Mouse (Mus musculus): Measurements from ENCODE around the gene Ergic3. TPM values are rescaled to one million over a fixed set of nuclear protein-coding genes. Genes with fewer than 3 reads are reported as not detected.

Gene Ergic3
- polyA plus RNA-seq (2015; fragmentation: Nextera tagmentation; extraction: Ambion mirVana): 64.5 and 64.8 TPM in 2 replicates

DNA sequence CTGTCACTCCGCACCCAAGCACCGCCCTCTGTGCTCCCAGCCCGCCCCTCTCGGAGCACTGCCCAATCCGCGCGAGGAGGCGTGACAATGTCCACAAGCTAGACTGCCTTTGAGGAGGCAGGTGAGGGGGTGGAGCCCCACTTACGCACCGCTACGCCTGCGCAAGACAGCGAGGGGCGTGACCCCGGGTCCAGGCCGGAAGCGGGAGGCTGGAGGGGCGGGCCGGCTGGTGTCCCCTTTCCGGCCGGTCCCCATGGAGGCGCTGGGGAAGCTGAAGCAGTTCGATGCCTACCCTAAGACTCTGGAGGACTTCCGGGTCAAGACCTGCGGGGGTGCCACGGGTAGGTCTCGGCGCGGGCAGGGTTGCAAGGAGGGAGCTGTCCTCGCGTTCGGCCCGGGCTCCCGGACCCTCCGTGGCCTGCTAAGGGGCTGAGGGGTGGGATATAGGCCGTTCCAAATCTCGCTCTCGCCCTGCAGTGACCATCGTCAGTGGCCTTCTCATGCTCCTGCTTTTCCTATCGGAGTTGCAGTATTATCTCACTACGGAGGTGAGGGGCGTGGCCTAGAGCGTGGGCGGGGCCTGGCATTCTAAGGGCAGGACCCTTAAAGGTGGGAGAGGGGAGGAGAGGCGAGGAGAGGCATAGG, at the start of gene Ergic3, which contains the start of gene 6430550D23Rik:
TSS of gene Ergic3 (plus strand) at position 158 of the 645 bp plus-strand sequence.
TSS of gene 6430550D23Rik (minus strand) at position 90 of the 645 bp plus-strand sequence.
- H3K4me3 ChIP-seq (ENCODE audit: low read depth, low read length): peak within 1 kb of the TSS; percentile 96
- TF ChIP-seq CTCF (IDR thresholded peaks at IDR 0.05; ENCODE audit: low read depth): no peak
- 0% methylated on average over 43 of the region's 45 CpGs for WGBS (ENCODE audit: insufficient replicate concordance)

DNA sequence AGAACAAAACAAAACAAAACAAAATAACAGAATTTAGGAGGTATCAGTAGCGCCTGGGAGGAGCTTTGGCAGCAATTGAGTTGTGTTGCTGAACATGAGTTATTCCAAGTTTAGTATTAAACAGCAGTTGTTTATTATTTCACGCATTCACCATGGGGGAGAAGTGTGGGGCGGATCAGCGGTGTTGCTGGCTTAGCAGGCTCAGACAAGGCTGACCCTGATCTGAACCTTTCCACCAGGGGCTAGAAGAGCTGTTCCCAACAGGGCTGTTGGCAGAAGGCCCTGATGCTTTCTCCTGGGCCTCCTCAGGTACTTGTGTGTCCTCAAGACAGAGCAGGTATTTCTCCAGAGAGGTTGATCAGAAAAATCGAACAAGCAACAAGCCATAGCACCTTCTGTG, 47.9 kb upstream of the Ergic3 start:
- H3K9me3 ChIP-seq (ENCODE audit: low read length): no peaks in the 10 kb centered on the region
- H3K9ac ChIP-seq (replicated peaks): no peak overlapping the region
- TF ChIP-seq EP300 (IDR thresholded peaks at IDR 0.05; ENCODE audit: low read depth) (no peak), CTCF (IDR thresholded peaks at IDR 0.05; ENCODE audit: low read depth) (no peak)
- no peak overlapping the region for H3K4me3 ChIP-seq (ENCODE audit: low read depth, low read length)
- peaks cover 5% of the 10 kb centered on the region for H3K4me1 ChIP-seq (ENCODE audit: insufficient read depth)
- 73% methylated on average over 5 of the region's 5 CpGs for WGBS (ENCODE audit: insufficient replicate concordance)
- DNase-seq (no peak), ATAC-seq (no peak)
- peaks cover 17% of the 10 kb centered on the region for H3K36me3 ChIP-seq (replicated peaks; ENCODE audit: insufficient read depth, low read length)
- H3K4me2 ChIP-seq (ENCODE audit: low read depth, low read length): no peak overlapping the region
- no peak overlapping the region for H3K27ac ChIP-seq (ENCODE audit: low read depth)
- H3K27me3 ChIP-seq (ENCODE audit: insufficient read depth, low read length): no peaks in the 10 kb centered on the region

More for the DNA sequence above, at the start of gene Ergic3, which contains the start of gene 6430550D23Rik:
- H3K4me2 ChIP-seq (ENCODE audit: low read depth, low read length): peak within 1 kb of the TSS; percentile 94
- H3K9ac ChIP-seq (replicated peaks): peak within 1 kb of the TSS; percentile 87
- H3K36me3 ChIP-seq (replicated peaks; ENCODE audit: insufficient read depth, low read length): peaks cover 26% of the 10 kb centered on the region
- H3K4me1 ChIP-seq (ENCODE audit: insufficient read depth): peaks cover 8% of the 10 kb centered on the region
- ATAC-seq: peak; percentile 100
- no peaks in the 10 kb centered on the region for H3K9me3 ChIP-seq (ENCODE audit: low read length)
- no peaks in the 10 kb centered on the region for H3K27me3 ChIP-seq (ENCODE audit: insufficient read depth, low read length)
- peak within 1 kb of the TSS; percentile 80 for H3K27ac ChIP-seq (ENCODE audit: low read depth)
- peak; percentile 99 for DNase-seq

DNA sequence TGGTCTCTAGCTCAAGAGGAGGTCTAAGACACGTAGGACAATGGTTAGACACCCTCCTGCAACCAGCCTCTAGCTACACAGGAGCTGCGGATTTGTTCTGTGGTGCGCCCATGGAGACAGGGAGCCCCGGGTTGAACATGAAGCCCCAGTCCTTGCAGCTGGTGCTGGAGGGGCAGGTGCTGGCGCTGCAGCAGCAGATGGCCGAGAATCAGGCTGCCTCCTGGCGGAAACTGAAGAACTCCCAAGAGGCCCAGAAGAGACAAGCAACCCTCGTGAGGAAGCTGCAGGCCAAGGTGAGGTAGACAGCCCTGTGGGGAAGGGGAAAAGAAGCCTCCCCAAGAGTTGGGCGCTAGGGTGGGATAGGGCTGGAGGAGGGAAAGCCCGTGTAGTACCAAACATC, 46.0 kb upstream of the Ergic3 start:
- peak; percentile 27; the same call in 1 of the 2 replicates for ATAC-seq
- peak; percentile 41 for DNase-seq
- Histone ChIP-seq H3K4me2 (ENCODE audit: low read depth, low read length) (no peak overlapping the region), H3K4me3 (ENCODE audit: low read depth, low read length) (no peak overlapping the region), H3K36me3 (replicated peaks; ENCODE audit: insufficient read depth, low read length) (peaks cover 29% of the 10 kb centered on the region), H3K9ac (replicated peaks) (no peak overlapping the region), H3K9me3 (ENCODE audit: low read length) (no peaks in the 10 kb centered on the region), H3K4me1 (ENCODE audit: insufficient read depth) (peaks cover 5% of the 10 kb centered on the region), H3K27me3 (ENCODE audit: insufficient read depth, low read length) (no peaks in the 10 kb centered on the region), H3K27ac (ENCODE audit: low read depth) (no peak overlapping the region)
- no peak for TF ChIP-seq EP300 (IDR thresholded peaks at IDR 0.05; ENCODE audit: low read depth)
- TF ChIP-seq CTCF (IDR thresholded peaks at IDR 0.05; ENCODE audit: low read depth): no peak
- WGBS (ENCODE audit: insufficient replicate concordance): 80% methylated on average over 10 of the region's 10 CpGs

DNA sequence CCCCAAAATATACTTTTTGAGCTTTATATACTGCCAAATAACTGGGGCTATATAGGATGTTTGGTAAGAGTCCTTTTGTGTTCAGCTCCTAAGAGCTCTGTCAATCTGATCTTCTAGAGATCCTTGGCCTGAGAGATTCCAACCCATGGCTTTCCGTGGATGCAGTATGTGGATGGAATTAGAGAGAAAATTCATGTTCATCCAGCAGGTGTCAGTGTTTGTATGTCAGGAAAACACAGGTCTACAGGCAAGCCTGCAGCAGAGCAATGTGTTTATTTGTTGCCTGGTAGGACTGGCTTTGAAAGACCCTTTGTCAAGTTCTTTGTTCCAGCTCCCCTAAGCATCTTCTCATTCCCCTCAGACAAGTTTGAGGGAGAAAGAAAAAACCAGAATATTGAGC, 44.9 kb upstream of the Ergic3 start:
- H3K36me3 ChIP-seq (replicated peaks; ENCODE audit: insufficient read depth, low read length): peaks cover 40% of the 10 kb centered on the region

DNA sequence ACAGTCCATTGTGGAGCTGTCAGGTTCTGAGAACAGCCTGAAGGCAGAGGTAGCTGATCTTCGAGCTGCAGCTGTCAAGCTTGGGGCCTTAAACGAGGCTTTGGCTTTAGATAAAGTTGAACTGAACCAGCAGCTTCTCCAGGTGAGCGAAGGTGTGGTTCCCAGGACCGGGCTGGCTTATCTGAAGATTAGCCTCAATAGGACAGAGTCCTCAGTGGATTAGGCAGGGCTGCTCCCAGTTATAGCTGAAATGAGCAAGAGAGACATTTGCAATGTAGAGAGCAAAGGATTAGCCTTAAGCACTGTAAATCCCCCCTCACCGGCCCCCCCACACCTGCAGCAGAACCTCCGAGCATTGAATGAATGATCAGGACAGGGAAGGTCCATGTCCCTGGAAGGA, 34.5 kb upstream of the Ergic3 start:
- WGBS (ENCODE audit: insufficient replicate concordance): 73% methylated on average over 6 of the region's 6 CpGs
- H3K4me1 ChIP-seq (ENCODE audit: insufficient read depth): no peaks in the 10 kb centered on the region
- no peaks in the 10 kb centered on the region for H3K27me3 ChIP-seq (ENCODE audit: insufficient read depth, low read length)
- DNase-seq: no peak
- H3K27ac ChIP-seq (ENCODE audit: low read depth): no peak overlapping the region
- no peaks in the 10 kb centered on the region for H3K9me3 ChIP-seq (ENCODE audit: low read length)
- no peak for TF ChIP-seq EP300 (IDR thresholded peaks at IDR 0.05; ENCODE audit: low read depth)
- TF ChIP-seq CTCF (IDR thresholded peaks at IDR 0.05; ENCODE audit: low read depth): no peak
- ATAC-seq: no peak
- no peak overlapping the region for H3K9ac ChIP-seq (replicated peaks)
- H3K36me3 ChIP-seq (replicated peaks; ENCODE audit: insufficient read depth, low read length): peaks cover 60% of the 10 kb centered on the region
- no peak overlapping the region for H3K4me3 ChIP-seq (ENCODE audit: low read depth, low read length)
- no peak overlapping the region for H3K4me2 ChIP-seq (ENCODE audit: low read depth, low read length)

More for the DNA sequence above, 44.9 kb upstream of the Ergic3 start:
- Histone ChIP-seq H3K4me3 (ENCODE audit: low read depth, low read length) (no peak overlapping the region), H3K4me1 (ENCODE audit: insufficient read depth) (no peaks in the 10 kb centered on the region), H3K4me2 (ENCODE audit: low read depth, low read length) (no peak overlapping the region), H3K9me3 (ENCODE audit: low read length) (no peaks in the 10 kb centered on the region), H3K27me3 (ENCODE audit: insufficient read depth, low read length) (no peaks in the 10 kb centered on the region), H3K27ac (ENCODE audit: low read depth) (no peak overlapping the region), H3K9ac (replicated peaks) (no peak overlapping the region)
- WGBS (ENCODE audit: insufficient replicate concordance): 63% methylated on average over 1 of the region's 1 CpGs
- DNase-seq (no peak), ATAC-seq (no peak)
- no peak for TF ChIP-seq EP300 (IDR thresholded peaks at IDR 0.05; ENCODE audit: low read depth)
- peak; percentile 73 for TF ChIP-seq CTCF (IDR thresholded peaks at IDR 0.05; ENCODE audit: low read depth)

DNA sequence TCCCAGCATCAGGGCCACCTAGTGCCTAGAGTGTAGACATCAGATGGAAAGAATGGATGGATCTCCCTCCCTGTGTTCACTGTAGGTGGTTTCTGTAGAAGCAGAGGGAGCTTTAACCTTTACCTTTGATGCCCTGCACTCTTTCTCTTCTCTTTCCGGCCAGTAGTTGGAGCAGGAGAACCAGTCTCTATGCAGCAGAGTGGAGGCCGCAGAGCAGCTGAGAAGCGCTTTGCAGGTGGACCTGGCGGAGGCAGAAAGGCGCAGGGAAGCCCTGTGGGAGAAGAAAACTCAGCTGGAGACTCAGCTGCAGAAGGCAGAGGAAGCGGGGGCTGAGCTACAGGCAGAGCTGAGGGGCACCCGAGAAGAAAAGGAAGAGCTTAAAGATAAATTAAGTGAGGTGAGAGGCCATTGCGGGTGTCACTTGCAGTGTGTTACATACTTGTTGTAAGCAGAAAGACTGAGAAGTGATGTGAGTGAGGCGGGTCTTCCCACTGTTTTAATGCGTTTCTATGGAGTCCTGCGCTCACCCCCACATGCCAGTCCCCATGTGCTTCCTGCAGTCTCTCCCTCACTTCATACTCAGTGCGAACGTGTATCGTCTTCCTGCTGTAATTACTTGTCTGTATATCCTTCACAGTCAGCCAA, 33.6 kb upstream of the Ergic3 start:
- no peak for TF ChIP-seq EP300 (IDR thresholded peaks at IDR 0.05; ENCODE audit: low read depth)
- TF ChIP-seq CTCF (IDR thresholded peaks at IDR 0.05; ENCODE audit: low read depth): peak; percentile 44
- ATAC-seq (peak; percentile 19; the same call in 1 of the 2 replicates), DNase-seq (peak; percentile 35)
- Histone ChIP-seq H3K36me3 (replicated peaks; ENCODE audit: insufficient read depth, low read length) (peaks cover 52% of the 10 kb centered on the region), H3K27ac (ENCODE audit: low read depth) (0 out of 2 replicates have a peak overlapping the region, but pooled peaks have one; percentile 31), H3K9ac (replicated peaks) (no peak overlapping the region), H3K4me2 (ENCODE audit: low read depth, low read length) (no peak overlapping the region), H3K4me1 (ENCODE audit: insufficient read depth) (no peaks in the 10 kb centered on the region), H3K4me3 (ENCODE audit: low read depth, low read length) (no peak overlapping the region), H3K27me3 (ENCODE audit: insufficient read depth, low read length) (no peaks in the 10 kb centered on the region), H3K9me3 (ENCODE audit: low read length) (no peaks in the 10 kb centered on the region)
- 76% methylated on average over 14 of the region's 14 CpGs for WGBS (ENCODE audit: insufficient replicate concordance)

Data from liver, postnatal 0 days (tissue).